Mouse (Mus musculus): ENCODE results near the gene Sdhb. TPM values are rescaled to one million over a fixed set of nuclear protein-coding genes. Genes with fewer than 3 reads are reported as not detected.

Gene Sdhb
- polyA plus RNA-seq, 1 experiment from 2014 or later, result 807 TPM

- H3K27me3 ChIP-seq (replicated peaks), result no peaks in the 10 kb centered on the region
- WGBS, result 65% methylated on average over 9 of the region's 9 CpGs
- ATAC-seq (ENCODE audit: extremely low read depth, insufficient number of reproducible peaks, low FRiP score, low TSS enrichment), result no peak
- H3K36me3 ChIP-seq, result no peaks in the 10 kb centered on the region
- no peak overlapping the region for H3K27ac ChIP-seq (replicated peaks)
- H3K4me1 ChIP-seq, result peaks cover 64% of the 10 kb centered on the region
- H3K4me3 ChIP-seq, result no peak overlapping the region
- H3K9me3 ChIP-seq, result no peaks in the 10 kb centered on the region
- no peak overlapping the region for H3K9ac ChIP-seq
- H3K4me2 ChIP-seq, result no peak overlapping the region
These were observed 32.7 kb upstream of the Sdhb start for GRCm38 (mm10) chr4:140928349-140928748.

- Histone ChIP-seq H3K4me2 (no peak overlapping the region), H3K4me1 (peaks cover 53% of the 10 kb centered on the region), H3K4me3 (no peak overlapping the region), H3K36me3 (no peaks in the 10 kb centered on the region), H3K27ac (replicated peaks) (no peak overlapping the region), H3K9me3 (no peaks in the 10 kb centered on the region), H3K27me3 (replicated peaks) (no peaks in the 10 kb centered on the region), H3K9ac (peak overlapping the region; percentile 12; the same call in 1 of the 2 replicates)
- 57% methylated on average over 8 of the region's 8 CpGs for WGBS
- no peak for ATAC-seq (ENCODE audit: extremely low read depth, insufficient number of reproducible peaks, low FRiP score, low TSS enrichment)
These were observed 31.3 kb upstream of the Sdhb start for GRCm38 (mm10) chr4:140929745-140930144.

- 54% methylated on average over 10 of the region's 10 CpGs for WGBS
- Histone ChIP-seq H3K27ac (replicated peaks) (no peak overlapping the region), H3K36me3 (no peaks in the 10 kb centered on the region), H3K27me3 (replicated peaks) (no peaks in the 10 kb centered on the region), H3K4me2 (no peak overlapping the region), H3K9me3 (no peaks in the 10 kb centered on the region), H3K4me3 (no peak overlapping the region), H3K4me1 (peaks cover 42% of the 10 kb centered on the region), H3K9ac (no peak overlapping the region)
- no peak for ATAC-seq (ENCODE audit: extremely low read depth, insufficient number of reproducible peaks, low FRiP score, low TSS enrichment)
These were observed 30.0 kb upstream of the Sdhb start for GRCm38 (mm10) chr4:140930900-140931470.

- no peak overlapping the region for H3K4me3 ChIP-seq
These were observed 25.4 kb upstream of the Sdhb start for GRCm38 (mm10) chr4:140935643-140936042.

GRCm38 (mm10) chr4:140944356-140944755, 16.6 kb upstream of the Sdhb start:
- H3K36me3 ChIP-seq, result no peaks in the 10 kb centered on the region
- H3K27ac ChIP-seq (replicated peaks), result no peak overlapping the region
- no peak overlapping the region for H3K4me2 ChIP-seq
- H3K4me3 ChIP-seq, result no peak overlapping the region
- WGBS, result 79% methylated on average over 12 of the region's 12 CpGs
- H3K4me1 ChIP-seq, result peaks cover 7% of the 10 kb centered on the region; the same call in 1 of the 2 replicates
- no peak for ATAC-seq (ENCODE audit: extremely low read depth, insufficient number of reproducible peaks, low FRiP score, low TSS enrichment)
- peaks cover 8% of the 10 kb centered on the region for H3K9me3 ChIP-seq
- no peak overlapping the region for H3K9ac ChIP-seq
- no peaks in the 10 kb centered on the region for H3K27me3 ChIP-seq (replicated peaks)

More at GRCm38 (mm10) chr4:140935643-140936042, 25.4 kb upstream of the Sdhb start:
- H3K4me2 ChIP-seq, result no peak overlapping the region
- peaks cover 7% of the 10 kb centered on the region; the same call in 1 of the 2 replicates for H3K9me3 ChIP-seq
- no peak overlapping the region for H3K27ac ChIP-seq (replicated peaks)
- no peak overlapping the region for H3K9ac ChIP-seq
- no peaks in the 10 kb centered on the region for H3K36me3 ChIP-seq
- peaks cover 7% of the 10 kb centered on the region; the same call in 1 of the 2 replicates for H3K4me1 ChIP-seq
- 75% methylated on average over 9 of the region's 9 CpGs for WGBS
- ATAC-seq (ENCODE audit: extremely low read depth, insufficient number of reproducible peaks, low FRiP score, low TSS enrichment), result no peak
- no peaks in the 10 kb centered on the region for H3K27me3 ChIP-seq (replicated peaks)

- no peak overlapping the region for H3K4me3 ChIP-seq
- peaks cover 7% of the 10 kb centered on the region; the same call in 1 of the 2 replicates for H3K4me1 ChIP-seq
- H3K27ac ChIP-seq (replicated peaks), result no peak overlapping the region
- H3K9ac ChIP-seq, result no peak overlapping the region
- no peaks in the 10 kb centered on the region for H3K36me3 ChIP-seq
- H3K4me2 ChIP-seq, result no peak overlapping the region
- no peaks in the 10 kb centered on the region for H3K27me3 ChIP-seq (replicated peaks)
- 71% methylated on average over 5 of the region's 5 CpGs for WGBS
- ATAC-seq (ENCODE audit: extremely low read depth, insufficient number of reproducible peaks, low FRiP score, low TSS enrichment), result no peak
- H3K9me3 ChIP-seq, result peaks cover 8% of the 10 kb centered on the region
These were observed 16.0 kb upstream of the Sdhb start for GRCm38 (mm10) chr4:140944961-140945442.

- Histone ChIP-seq H3K4me1 (peaks cover 9% of the 10 kb centered on the region), H3K9ac (no peak overlapping the region), H3K36me3 (no peaks in the 10 kb centered on the region), H3K4me2 (no peak overlapping the region), H3K4me3 (no peak overlapping the region), H3K27ac (replicated peaks) (no peak overlapping the region), H3K27me3 (replicated peaks) (no peaks in the 10 kb centered on the region), H3K9me3 (peaks cover 8% of the 10 kb centered on the region)
- ATAC-seq (ENCODE audit: extremely low read depth, insufficient number of reproducible peaks, low FRiP score, low TSS enrichment), result no peak
- 87% methylated on average over 4 of the region's 4 CpGs for WGBS
These were observed 15.4 kb upstream of the Sdhb start for GRCm38 (mm10) chr4:140945571-140945970.

GRCm38 (mm10) chr4:140946048-140946447, 15.0 kb upstream of the Sdhb start:
- no peak overlapping the region for H3K27ac ChIP-seq (replicated peaks)
- no peak overlapping the region for H3K4me2 ChIP-seq
- no peak for ATAC-seq (ENCODE audit: extremely low read depth, insufficient number of reproducible peaks, low FRiP score, low TSS enrichment)
- H3K4me3 ChIP-seq, result no peak overlapping the region
- H3K36me3 ChIP-seq, result no peaks in the 10 kb centered on the region
- WGBS, result 42% methylated on average over 4 of the region's 4 CpGs
- peaks cover 14% of the 10 kb centered on the region for H3K4me1 ChIP-seq
- H3K9ac ChIP-seq, result no peak overlapping the region
- H3K9me3 ChIP-seq, result peaks cover 8% of the 10 kb centered on the region
- no peaks in the 10 kb centered on the region for H3K27me3 ChIP-seq (replicated peaks)

- H3K27ac ChIP-seq (replicated peaks), result no peak overlapping the region
- no peaks in the 10 kb centered on the region for H3K27me3 ChIP-seq (replicated peaks)
- no peak for ATAC-seq (ENCODE audit: extremely low read depth, insufficient number of reproducible peaks, low FRiP score, low TSS enrichment)
- peaks cover 14% of the 10 kb centered on the region for H3K4me1 ChIP-seq
- H3K4me3 ChIP-seq, result no peak overlapping the region
- no peaks in the 10 kb centered on the region for H3K36me3 ChIP-seq
- peaks cover 8% of the 10 kb centered on the region for H3K9me3 ChIP-seq
- no peak overlapping the region for H3K9ac ChIP-seq
- 82% methylated on average over 14 of the region's 14 CpGs for WGBS
- no peak overlapping the region for H3K4me2 ChIP-seq
These were observed 14.3 kb upstream of the Sdhb start for GRCm38 (mm10) chr4:140946580-140947205.

- no peak for ATAC-seq (ENCODE audit: extremely low read depth, insufficient number of reproducible peaks, low FRiP score, low TSS enrichment)
- 78% methylated on average over 12 of the region's 12 CpGs for WGBS
- no peak overlapping the region for H3K9ac ChIP-seq
- H3K27ac ChIP-seq (replicated peaks), result no peak overlapping the region
- no peaks in the 10 kb centered on the region for H3K36me3 ChIP-seq
- peaks cover 8% of the 10 kb centered on the region for H3K9me3 ChIP-seq
- H3K27me3 ChIP-seq (replicated peaks), result no peaks in the 10 kb centered on the region
- H3K4me3 ChIP-seq, result no peak overlapping the region
- peaks cover 14% of the 10 kb centered on the region for H3K4me1 ChIP-seq
- H3K4me2 ChIP-seq, result no peak overlapping the region
These were observed 13.2 kb upstream of the Sdhb start for GRCm38 (mm10) chr4:140947487-140948440.

GRCm38 (mm10) chr4:140948481-140948880, 12.5 kb upstream of the Sdhb start:
- WGBS, result 86% methylated on average over 6 of the region's 6 CpGs
- Histone ChIP-seq H3K4me1 (peaks cover 14% of the 10 kb centered on the region), H3K4me3 (no peak overlapping the region), H3K27me3 (replicated peaks) (no peaks in the 10 kb centered on the region), H3K36me3 (no peaks in the 10 kb centered on the region), H3K27ac (replicated peaks) (no peak overlapping the region), H3K9ac (no peak overlapping the region), H3K9me3 (peaks cover 8% of the 10 kb centered on the region), H3K4me2 (no peak overlapping the region)
- ATAC-seq (ENCODE audit: extremely low read depth, insufficient number of reproducible peaks, low FRiP score, low TSS enrichment), result no peak
